Mouse (Mus musculus) CH12.LX (cell line): ENCODE data around the gene Fars2. TPM values are rescaled to one million over a fixed set of nuclear protein-coding genes. Genes with fewer than 3 reads are reported as not detected.

Experiments
- DNase-seq: peaks from one replicate; pipeline ENCODE4 v3.0.0-alpha.2; 2013; ENCODE audit errors: extremely low read depth
- H3K27ac ChIP-seq: 2 replicates; pipeline ENCODE4 v1.5.1; 2012; ENCODE audit warnings: low read depth, mild to moderate bottlenecking, control low read depth, moderate library complexity; ENCODE audit not compliant: insufficient read depth
- H3K27me3 ChIP-seq: replicated peaks from 2 replicates; pipeline ENCODE3; 2012; ENCODE audit warnings: inconsistent platforms
- H3K36me3 ChIP-seq, 2 experiments: replicated peaks in 1 of 2; 2 replicates each; pipeline versions ENCODE3 to v1.6.1; 2012; ENCODE audit warnings: inconsistent platforms in 1 of 2, low read length in 1 of 2, mild to moderate bottlenecking in 1 of 2, mixed read lengths in 1 of 2, moderate library complexity in 1 of 2; ENCODE audit not compliant: control insufficient read depth in 1 of 2, insufficient read depth in 1 of 2
- H3K4me1 ChIP-seq, 2 experiments: 2 replicates each; pipeline ENCODE4 v1.6.1; 2012; ENCODE audit warnings: inconsistent platforms in 1 of 2, moderate library complexity in 1 of 2; ENCODE audit not compliant: insufficient read depth in 2 of 2, control insufficient read depth in 1 of 2
- H3K4me2 ChIP-seq: 2 replicates; pipeline ENCODE4 v1.6.1; 2012; ENCODE audit warnings: low read depth, mild to moderate bottlenecking, control low read depth; ENCODE audit not compliant: poor library complexity, insufficient read depth, severe bottlenecking
- H3K4me3 ChIP-seq, 3 experiments: fragments of 150-350 bp in 1 of 3; sonication (generic) in 1 of 3; replicated peaks in 1 of 3; 2 replicates each; pipeline versions ENCODE3 to v1.5.1; 2011 to 2012; ENCODE audit warnings: low read depth in 2 of 3, low read length in 2 of 3, mild to moderate bottlenecking in 2 of 3, moderate library complexity in 2 of 3, control low read depth in 1 of 3, improper control_type of control experiment in 1 of 3, inconsistent platforms in 1 of 3, mixed read lengths in 1 of 3; ENCODE audit not compliant: poor library complexity in 1 of 3
- H3K79me2 ChIP-seq: replicated peaks from 2 replicates; pipeline ENCODE4 v1.6.1; 2012; ENCODE audit warnings: mild to moderate bottlenecking, moderate library complexity; ENCODE audit not compliant: control insufficient read depth, poor library complexity, insufficient read depth, severe bottlenecking; ENCODE audit errors: extremely low read depth
- H3K9ac ChIP-seq: 2 replicates; pipeline ENCODE4 v1.6.1; 2012; ENCODE audit warnings: low read depth, mild to moderate bottlenecking, control low read depth, moderate library complexity; ENCODE audit not compliant: insufficient read depth
- H3K9me3 ChIP-seq: replicated peaks from 2 replicates; pipeline ENCODE3; 2012; ENCODE audit warnings: low read length, inconsistent platforms, mixed read lengths
- CTCF ChIP-seq, 2 experiments: IDR thresholded peaks in 1 of 2; conservative IDR thresholded peaks in 1 of 2; 2 replicates each; pipeline ENCODE4 v1.5.1; 2011 to 2012; ENCODE audit warnings: low read depth in 2 of 2, low read length in 2 of 2, improper control_type of control experiment in 1 of 2, inconsistent platforms in 1 of 2, mild to moderate bottlenecking in 1 of 2, moderate library complexity in 1 of 2
- ETS1 ChIP-seq: conservative IDR thresholded peaks from 2 replicates; pipeline ENCODE4 v1.6.1; 2012; ENCODE audit warnings: low read depth, mild to moderate bottlenecking, inconsistent platforms, low read length, improper control_type of control experiment, moderate library complexity
- IRF4 ChIP-seq: IDR thresholded peaks from 2 replicates; pipeline ENCODE4 v1.6.1; 2014; ENCODE audit warnings: low read depth, mild to moderate bottlenecking, inconsistent platforms, low read length, improper control_type of control experiment
- KAT2A ChIP-seq: IDR thresholded peaks from 2 replicates; pipeline ENCODE4 v1.6.1; 2012; ENCODE audit warnings: low read length, improper control_type of control experiment, inconsistent platforms; ENCODE audit not compliant: insufficient replicate concordance
- MAZ ChIP-seq: IDR thresholded peaks from 2 replicates; pipeline ENCODE4 v1.6.1; 2012; ENCODE audit warnings: low read depth, mild to moderate bottlenecking, inconsistent platforms, low read length, improper control_type of control experiment, moderate library complexity
- NELFE ChIP-seq: IDR thresholded peaks from 2 replicates; pipeline ENCODE4 v1.6.1; 2011; ENCODE audit warnings: low read depth, low read length, improper control_type of control experiment
- NRF1 ChIP-seq: IDR thresholded peaks from 2 replicates; pipeline ENCODE4 v1.6.1; 2014; ENCODE audit warnings: low read depth, mild to moderate bottlenecking, inconsistent platforms, low read length, improper control_type of control experiment, moderate library complexity
- POLR2A ChIP-seq: IDR thresholded peaks from 2 replicates; pipeline ENCODE4 v1.6.1; 2011; ENCODE audit warnings: low read depth, mild to moderate bottlenecking, improper control_type of control experiment, low read length
- POLR2AphosphoS2 ChIP-seq: IDR thresholded peaks from 2 replicates; pipeline ENCODE4 v1.6.1; 2011; ENCODE audit warnings: low read depth, low read length, improper control_type of control experiment
- RCOR1 ChIP-seq: conservative IDR thresholded peaks from 2 replicates; pipeline ENCODE4 v1.6.1; 2012; ENCODE audit warnings: low read depth, mild to moderate bottlenecking, inconsistent platforms, low read length, improper control_type of control experiment
- TBP ChIP-seq: conservative IDR thresholded peaks from 2 replicates; pipeline ENCODE4 v1.6.1; 2011; ENCODE audit warnings: low read depth, low read length, improper control_type of control experiment
- TCF12 ChIP-seq: IDR thresholded peaks from 2 replicates; pipeline ENCODE4 v1.6.1; 2014; ENCODE audit warnings: low read depth, mild to moderate bottlenecking, inconsistent platforms, low read length, improper control_type of control experiment
- USF1 ChIP-seq: IDR thresholded peaks from 2 replicates; pipeline ENCODE4 v1.6.1; 2014; ENCODE audit warnings: low read depth, mild to moderate bottlenecking, inconsistent platforms, low read length, improper control_type of control experiment
- USF2 ChIP-seq: conservative IDR thresholded peaks from 2 replicates; pipeline ENCODE4 v1.6.1; 2011; ENCODE audit warnings: low read depth, low read length, improper control_type of control experiment
- ZC3H11A ChIP-seq: IDR thresholded peaks from 2 replicates; pipeline ENCODE4 v1.6.1; 2012; ENCODE audit warnings: low read depth, mild to moderate bottlenecking, inconsistent platforms, low read length, improper control_type of control experiment
- dilution Hi-C: fragments of 300-500 bp; cut with MboI; formaldehyde crosslinking; loops from 2 replicates; pipeline ENCODE4 v1.14.3; 2020; ENCODE audit warnings: low sequenced_read_pairs; ENCODE audit not compliant: extremely low pct_unique_long_range_greater_than_20kb, extremely low pct_ligation_motif_present
- in situ Hi-C: fragments of 300-500 bp; cut with MboI; formaldehyde crosslinking; loops from 3 replicates; pipeline ENCODE4 v1.14.3; 2019; ENCODE audit warnings: low sequenced_read_pairs, low pct_ligation_motif_present, low pct_unique_long_range_greater_than_20kb, mixed read lengths
- polyA plus RNA-seq: library from polyadenylated mRNA; unstranded; fragments of >175 nt; gene quantifications from 2 replicates; pipeline ENCODE4 v1.2.1, GENCODE M21; 2012; ENCODE audit warnings: low read depth; ENCODE audit not compliant: insufficient read length
- total RNA-seq, 2 experiments: library from RNA; depleted of rRNA; stranded (reverse); fragments of 300-350 nt in 1 of 2; fragments of >200 nt in 1 of 2; gene quantifications; 2 replicates each; pipeline ENCODE4 v1.2.3; 2012 to 2014

Gene Fars2
- total and polyA plus RNA-seq, 3 experiments = 30.2 to 47.7 (median 46.4) TPM

- Histone ChIP-seq H3K79me2 (no peaks in the 10 kb centered on the region), H3K4me3 (no peak overlapping the region), H3K4me1 (no peaks in the 10 kb centered on the region; a peak in 1 of 4 replicates), H3K27ac (no peak overlapping the region), H3K9me3 (no peaks in the 10 kb centered on the region), H3K9ac (no peak overlapping the region), H3K27me3 (no peaks in the 10 kb centered on the region), H3K36me3 (peaks cover 3 to 20% of the 10 kb centered on the region in 2 experiments), H3K4me2 (no peak overlapping the region)
- dilution Hi-C loops = no loop called here
- TF ChIP-seq NELFE = no peak
- no peak for TF ChIP-seq KAT2A
- no peak for TF ChIP-seq NRF1
- no peak for TF ChIP-seq CTCF (conservative IDR thresholded peaks at IDR 0.05 in 1 of 2, IDR thresholded peaks at IDR 0.05 in 1 of 2; ENCODE audit: low read depth in 2 of 2, low read length in 2 of 2)
- no peak for TF ChIP-seq USF2
- TF ChIP-seq ETS1 = no peak
- no peak for TF ChIP-seq TBP
- TF ChIP-seq ZC3H11A = no peak
- TF ChIP-seq POLR2AphosphoS2 = no peak
- TF ChIP-seq TCF12 = no peak
- no peak for DNase-seq
- in situ Hi-C loops = no loop called here
Observed at GRCm38 (mm10) chr13:36429500-36430189, 312.4 kb downstream of the Fars2 start.

DNA sequence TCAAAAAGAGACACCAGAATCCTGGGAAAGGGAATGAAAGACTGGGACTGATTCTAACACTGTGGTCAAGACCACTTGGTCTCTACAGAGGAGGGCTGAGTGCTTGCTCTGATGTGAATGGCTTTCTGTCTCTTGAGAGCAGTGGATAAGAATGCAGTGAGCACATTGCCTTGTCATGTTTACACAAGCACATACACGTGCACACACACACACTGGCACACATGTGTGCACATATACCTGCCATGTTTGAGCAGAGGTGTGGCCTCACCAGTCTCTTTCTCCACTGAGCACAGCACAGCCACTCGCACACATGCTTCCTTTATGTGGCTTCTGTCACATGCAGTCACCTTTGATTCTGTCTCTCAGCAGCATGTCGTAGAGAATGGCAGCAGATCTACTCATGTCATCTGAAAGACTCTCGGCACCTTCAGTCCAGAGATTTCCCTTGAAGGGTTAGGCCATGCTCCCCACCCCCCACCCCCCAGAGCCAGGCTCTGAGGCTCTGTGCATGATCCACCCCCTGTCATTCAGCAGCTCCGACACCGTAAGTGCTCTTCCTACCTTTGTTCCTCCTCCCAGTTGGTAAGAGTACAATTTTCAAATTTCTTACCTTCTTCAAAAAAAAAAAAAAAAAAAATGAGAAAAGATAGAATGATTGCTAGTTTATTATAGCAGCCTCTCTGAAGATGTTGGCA is 313.4 kb downstream of the Fars2 start:
- Histone ChIP-seq H3K27ac (no peak overlapping the region), H3K4me2 (no peak overlapping the region), H3K4me1 (no peaks in the 10 kb centered on the region; a peak in 1 of 4 replicates), H3K27me3 (no peaks in the 10 kb centered on the region), H3K79me2 (no peaks in the 10 kb centered on the region), H3K4me3 (no peak overlapping the region), H3K9ac (no peak overlapping the region), H3K36me3 (peaks cover 3 to 20% of the 10 kb centered on the region in 2 experiments), H3K9me3 (no peaks in the 10 kb centered on the region)
- dilution Hi-C loops (no loop called here), in situ Hi-C loops (no loop called here)
- TF ChIP-seq KAT2A (no peak), POLR2A (no peak), USF1 (no peak), RCOR1 (no peak), POLR2AphosphoS2 (no peak), IRF4 (no peak), MAZ (no peak)
- no peak for DNase-seq
